Mouse (Mus musculus): ENCODE results near the gene Bri3.

Gene Bri3

GRCm38 (mm10) chr5:144426697-144427096 is 182.5 kb downstream of the Bri3 start:
- no peak for DNase-seq (ENCODE audit: inconsistent ontology term)

- DNase-seq (ENCODE audit: inconsistent ontology term) = no peak
Measured at GRCm38 (mm10) chr5:144427861-144428260, 183.6 kb downstream of the Bri3 start.

- DNase-seq (ENCODE audit: inconsistent ontology term) = no peak
Measured at GRCm38 (mm10) chr5:144431481-144431880, 187.2 kb downstream of the Bri3 start.

DNA sequence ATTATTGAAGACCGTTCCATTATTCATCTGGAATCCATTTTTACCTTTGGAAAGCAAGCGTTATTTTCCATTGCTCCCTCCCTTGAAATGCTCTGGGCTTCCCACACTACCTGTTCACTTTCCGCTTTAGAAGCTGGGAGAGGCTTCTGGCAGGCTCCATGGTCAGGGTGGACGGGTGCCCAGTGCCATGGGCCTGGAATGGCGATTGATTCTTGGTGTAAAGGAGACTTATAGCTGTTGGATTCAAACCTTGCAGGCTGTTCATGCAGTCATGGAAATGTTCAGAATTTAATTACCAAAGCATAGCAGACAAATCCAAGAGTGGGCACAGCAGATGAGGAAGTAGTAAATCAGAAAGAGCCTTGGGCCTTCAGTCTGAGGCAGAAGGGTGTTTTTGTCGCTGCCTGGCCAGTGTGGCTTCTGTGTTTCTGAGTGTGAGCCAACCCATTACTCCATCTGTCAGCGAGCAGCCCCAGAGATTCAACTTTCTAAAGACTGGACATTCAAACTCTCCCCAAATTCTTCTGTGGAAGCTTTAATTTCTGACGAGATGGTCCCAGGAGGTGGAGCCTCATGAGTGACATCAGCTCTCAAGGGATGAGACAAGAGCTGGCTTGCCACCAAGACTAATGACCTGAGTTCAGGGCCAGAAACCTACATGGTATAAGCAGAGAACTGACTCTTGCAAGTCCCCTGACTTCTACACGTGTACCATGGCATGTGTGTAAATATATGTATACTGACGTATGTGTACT is 195.2 kb downstream of the Bri3 start:
- DNase-seq (ENCODE audit: inconsistent ontology term) = no peak

- no peak for DNase-seq (ENCODE audit: inconsistent ontology term)
Measured at GRCm38 (mm10) chr5:144441831-144442271, 197.6 kb downstream of the Bri3 start.

GRCm38 (mm10) chr5:144446475-144447225 is 202.4 kb downstream of the Bri3 start:
- DNase-seq (ENCODE audit: inconsistent ontology term) = no peak

- DNase-seq (ENCODE audit: inconsistent ontology term) = no peak
Measured at GRCm38 (mm10) chr5:144447226-144447616, 203.0 kb downstream of the Bri3 start.

GRCm38 (mm10) chr5:144447975-144448374 is 203.7 kb downstream of the Bri3 start:
- DNase-seq (ENCODE audit: inconsistent ontology term) = no peak

DNA sequence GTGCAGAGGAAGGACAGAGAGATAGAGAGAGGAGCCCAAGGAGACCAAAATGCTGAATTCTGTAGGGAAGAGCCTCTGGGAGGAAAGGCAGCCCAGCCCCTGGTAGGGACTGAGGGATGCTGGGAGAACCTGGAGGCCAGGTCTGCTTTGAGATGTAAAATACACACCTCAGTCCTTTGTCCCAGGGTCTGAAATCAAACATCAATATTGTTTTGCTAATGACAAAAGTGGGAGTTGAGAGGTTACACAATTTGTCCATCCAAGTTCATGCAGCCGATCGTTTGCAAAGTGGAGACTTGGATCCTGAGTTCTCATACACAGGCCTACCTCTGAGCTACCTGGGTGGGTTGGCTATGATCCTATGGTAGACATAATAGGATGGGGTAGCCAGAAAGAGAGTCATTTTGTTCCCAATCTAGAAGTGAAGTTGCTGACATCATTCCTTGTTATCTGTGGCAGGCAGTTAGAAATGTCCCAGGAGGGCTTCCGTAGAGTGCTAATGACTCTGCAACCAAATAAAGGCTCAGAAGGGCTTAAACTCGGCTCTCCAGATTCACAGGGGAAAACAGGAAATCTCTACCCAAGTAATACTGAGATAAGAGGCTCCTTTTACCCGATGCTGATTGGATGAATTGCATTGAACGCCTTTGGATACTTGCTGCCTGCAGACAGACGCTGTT is 208.7 kb downstream of the Bri3 start:
- no peak for DNase-seq (ENCODE audit: inconsistent ontology term)

GRCm38 (mm10) chr5:144457623-144458287 is 213.5 kb downstream of the Bri3 start:
- peak; percentile 22 for DNase-seq (ENCODE audit: inconsistent ontology term)

GRCm38 (mm10) chr5:144466987-144467386 is 222.8 kb downstream of the Bri3 start:
- no peak for DNase-seq (ENCODE audit: inconsistent ontology term)

DNA sequence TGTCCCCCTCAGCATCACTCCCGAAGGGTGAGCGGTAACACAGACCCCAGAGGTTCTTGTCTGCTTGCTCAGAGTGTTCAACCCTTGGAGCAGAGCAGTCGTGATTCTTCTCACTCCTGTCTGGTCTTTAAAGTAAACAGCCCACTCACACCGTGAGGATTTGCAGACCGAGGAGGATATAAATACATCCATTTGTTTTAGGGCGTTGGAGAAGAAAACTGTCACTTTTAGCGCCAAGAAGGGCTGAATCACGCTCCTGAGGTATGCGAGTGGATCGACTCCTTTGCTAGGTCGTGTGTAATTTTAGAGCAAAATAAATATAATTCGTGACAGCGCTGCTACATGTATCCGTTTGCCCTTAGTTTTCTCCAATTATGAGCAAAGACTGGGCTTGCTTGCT is 228.8 kb downstream of the Bri3 start:
- no peak for DNase-seq (ENCODE audit: inconsistent ontology term)

DNA sequence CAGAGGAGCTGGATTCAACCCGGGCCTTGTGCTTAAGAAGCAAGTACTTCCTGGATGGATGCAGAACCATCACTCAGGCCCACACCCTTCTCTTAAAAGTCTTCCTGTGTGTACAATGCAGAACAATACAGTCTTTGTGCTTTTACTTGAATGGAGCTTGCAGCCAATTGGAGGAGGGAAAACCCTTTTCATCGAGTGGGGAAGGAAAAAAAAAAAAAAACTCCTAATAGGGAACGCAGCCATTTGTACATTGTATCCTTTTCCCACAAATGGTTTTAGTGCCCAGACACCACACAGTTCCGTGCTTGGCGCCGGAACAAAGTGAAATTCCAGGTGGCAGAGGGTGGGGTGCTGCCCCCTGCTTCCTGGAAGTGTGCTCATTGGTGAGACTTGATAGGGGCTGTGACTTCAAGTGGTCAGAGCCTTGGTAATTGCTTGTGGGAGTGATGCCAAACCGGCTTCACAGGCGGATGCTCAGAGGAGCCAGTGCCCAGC is 235.5 kb downstream of the Bri3 start:
- DNase-seq (ENCODE audit: inconsistent ontology term) = peak; percentile 77

- DNase-seq (ENCODE audit: inconsistent ontology term) = no peak
Measured at GRCm38 (mm10) chr5:144483659-144484375, 239.6 kb downstream of the Bri3 start.

GRCm38 (mm10) chr5:144491308-144491707 is 247.1 kb downstream of the Bri3 start:
- DNase-seq (ENCODE audit: inconsistent ontology term) = peak; percentile 20

All from Muller cell, postnatal 12 days (primary cell).